Mouse (Mus musculus): ENCODE measurements around the gene AU022252.

The AU022252 gene

DNA sequence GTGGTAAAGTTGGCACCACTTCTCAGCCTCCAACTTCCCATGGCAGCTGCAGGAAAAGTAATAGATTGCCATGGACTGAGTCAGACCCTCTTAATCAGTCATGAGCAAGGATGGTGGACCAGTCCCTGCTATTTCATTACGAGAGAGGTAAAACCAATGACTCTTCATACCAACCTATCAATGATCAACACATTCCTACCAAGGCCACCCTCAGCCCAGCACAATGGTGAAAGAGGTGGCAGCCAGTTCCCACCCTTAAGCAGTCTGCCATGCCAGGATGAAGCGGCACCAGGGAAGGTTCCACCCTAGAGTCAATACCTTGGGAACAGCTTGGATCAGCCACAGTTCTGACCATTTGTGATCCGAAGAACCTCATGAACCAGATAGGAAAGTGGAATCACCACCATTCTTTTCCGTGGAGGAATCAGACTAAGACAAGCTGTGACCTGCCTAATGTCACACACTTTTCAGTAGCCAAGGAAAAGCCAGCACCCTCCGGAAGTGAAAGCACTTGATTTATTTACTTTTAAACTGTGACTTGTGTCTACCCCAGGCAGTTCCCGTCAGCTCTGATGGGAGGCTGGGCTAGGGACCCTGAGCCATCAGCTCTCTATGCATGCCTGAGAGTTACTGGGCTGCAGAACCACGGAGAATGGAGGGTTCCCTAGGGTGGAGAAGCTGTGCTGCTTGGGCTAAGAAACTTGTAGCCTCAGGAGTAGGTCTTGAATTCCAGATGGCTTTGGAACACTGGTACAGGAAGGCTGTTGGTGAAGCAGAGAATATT lies 19.7 kb upstream of the AU022252 start:
- ChIA-PET POLR2A (interaction anchor here in 3 of 4 experiments (0.7 to 1.5 kb wide), 6 partner anchors 15 to 144 kb away, joined by 3 to 6 read pairs (median 4); partner anchors contain the start of genes AU022252 (in 1 of the 3), P3h1 (in 1 of the 3), Slc2a1 (in 1 of the 3) and Ybx1 (in 1 of the 3)), CTCF (interaction anchor here in 1 of 4 experiments (1.6 kb wide), 1 partner anchor 13 kb away, joined by 5 read pairs; no protein-coding TSS in a partner anchor)

DNA sequence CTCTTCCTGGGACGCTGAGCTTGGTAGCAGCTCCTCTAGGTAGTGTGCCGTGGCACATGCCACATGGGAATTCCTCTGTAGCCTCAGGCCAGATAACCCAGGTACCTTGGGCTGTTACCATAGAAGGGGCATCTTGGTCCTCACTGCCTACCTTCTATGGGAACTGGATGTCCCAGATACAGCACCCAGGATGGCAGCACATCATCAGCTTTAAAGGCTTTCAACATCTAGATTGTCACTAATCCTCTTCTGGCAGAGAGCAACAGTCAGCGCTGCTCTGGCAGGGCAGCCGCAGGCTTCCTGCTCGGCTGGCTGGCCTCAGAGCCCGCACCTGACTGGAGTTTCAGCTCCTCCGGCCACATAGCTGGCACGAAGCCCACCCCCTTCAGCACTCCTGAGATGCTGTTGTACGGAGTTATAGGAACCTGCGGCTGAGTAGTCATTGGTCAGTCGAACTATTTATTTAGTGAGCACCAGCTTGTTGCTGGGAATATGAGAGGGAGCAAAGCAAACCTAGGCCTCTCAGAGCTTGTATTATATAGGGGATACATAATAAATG lies 16.0 kb upstream of the AU022252 start:
- ChIA-PET CTCF (interaction anchor here (0.6 to 3.9 kb wide), 25 partner anchors 8 to 152 kb away, joined by 3 to 32 read pairs (median 5); partner anchors contain the start of genes AU022252 (in 1 of the 4) and P3h1 (in 1 of the 4)), POLR2A (interaction anchor here (0.6 to 8.6 kb wide), 32 partner anchors 8 to 822 kb away, joined by 3 to 83 read pairs (median 4); partner anchors contain the start of genes AU022252 (in 3 of the 4), P3h1 (in 3 of the 4), Cldn19 (in 2 of the 4) and Ppih (in 2 of the 4))

DNA sequence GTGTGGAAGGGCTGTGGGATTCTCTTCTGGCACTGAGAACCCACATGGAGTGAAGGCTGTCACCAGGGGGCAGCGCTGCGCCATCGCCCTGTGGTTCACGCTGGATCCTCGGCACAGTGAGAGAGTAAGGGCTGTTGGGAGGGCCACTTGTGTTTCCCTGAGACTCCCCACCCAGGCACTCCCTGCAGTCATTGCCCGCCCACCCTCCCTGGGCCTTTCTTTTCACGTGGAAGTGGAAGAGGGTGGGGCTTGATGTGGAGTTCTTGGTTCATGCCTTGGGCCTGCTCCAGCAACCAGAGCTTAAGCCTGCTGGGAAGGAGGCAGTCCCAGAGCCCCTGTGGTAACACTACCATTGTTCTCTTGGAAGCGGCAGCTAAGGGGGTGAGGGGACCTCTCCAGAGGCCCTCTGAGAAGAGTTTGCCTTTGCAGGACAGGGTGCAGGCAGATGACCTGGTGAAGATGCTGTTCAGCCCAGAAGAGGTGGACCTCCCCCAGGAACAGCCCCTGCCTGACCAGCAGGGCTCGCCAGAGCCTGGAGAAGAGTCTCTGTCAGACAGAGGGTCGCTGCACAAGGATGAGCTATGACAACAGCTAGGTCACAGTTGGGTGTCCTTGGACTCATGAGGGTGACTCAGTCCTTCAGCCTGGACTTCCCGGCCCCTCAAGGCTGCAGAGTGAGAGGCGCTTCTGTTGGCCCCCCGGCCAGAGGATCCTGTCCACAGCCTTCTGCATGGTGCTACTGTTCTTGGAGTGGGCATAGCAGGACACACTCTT lies 15.1 kb upstream of the AU022252 start:
- ChIA-PET CTCF (interaction anchor here (0.6 to 3.9 kb wide), 51 partner anchors 8 to 974 kb away, joined by 3 to 32 read pairs (median 4); partner anchors contain the start of genes AU022252 (in 3 of the 4), P3h1 (in 3 of the 4) and Svbp (in 1 of the 4)), POLR2A (interaction anchor here in 3 of 4 experiments (0.5 to 8.6 kb wide), 41 partner anchors 8 to 667 kb away, joined by 3 to 83 read pairs (median 5); partner anchors contain the start of genes AU022252 (in 3 of the 3), P3h1 (in 3 of the 3), Ybx1 (in 3 of the 3) and Cldn19 (in 2 of the 3))

DNA sequence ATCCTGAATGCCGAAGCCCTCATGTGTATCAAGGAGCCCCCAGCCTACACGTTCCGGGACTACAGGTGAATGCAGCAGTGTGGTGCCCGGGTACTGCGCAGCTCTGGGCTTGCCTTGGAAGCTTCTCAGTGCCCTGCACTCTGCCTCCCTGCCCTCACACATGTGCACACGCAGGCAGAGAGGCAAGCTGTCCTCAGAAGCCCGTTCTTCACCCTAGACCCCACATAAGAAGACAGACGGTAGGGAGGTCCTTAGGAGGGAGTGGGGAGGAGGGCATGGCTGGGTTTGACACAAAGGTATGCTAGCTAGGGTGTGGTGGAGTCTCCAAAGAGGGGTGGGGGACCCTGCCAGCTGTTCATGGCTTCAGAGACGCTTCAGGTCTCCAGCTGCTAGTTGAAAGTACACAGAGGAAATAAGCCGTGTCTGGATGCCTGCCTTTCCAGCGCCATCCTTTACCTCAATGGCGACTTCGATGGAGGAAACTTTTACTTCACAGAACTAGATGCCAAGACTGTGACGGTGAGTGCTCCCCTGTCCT lies 14.2 kb upstream of the AU022252 start:
- POLR2A ChIA-PET = interaction anchor here in 3 of 4 experiments (0.5 to 8.6 kb wide), 21 partner anchors 8 to 668 kb away, joined by 3 to 83 read pairs (median 12); partner anchors contain the start of genes Cldn19 (in 2 of the 3), AU022252 (in 1 of the 3), P3h1 (in 1 of the 3) and Ybx1 (in 1 of the 3)
- CTCF ChIA-PET = interaction anchor here in 3 of 4 experiments (0.6 to 3.9 kb wide), 16 partner anchors 8 to 184 kb away, joined by 3 to 32 read pairs (median 4); partner anchors contain the start of genes AU022252 (in 1 of the 3) and P3h1 (in 1 of the 3)

- ChIA-PET POLR2A (interaction anchor here in 3 of 4 experiments (0.7 to 8.6 kb wide), 16 partner anchors 8 to 102 kb away, joined by 3 to 83 read pairs (median 4); partner anchors contain the start of genes Cldn19 (in 2 of the 3), AU022252 (in 1 of the 3), P3h1 (in 1 of the 3) and Ybx1 (in 1 of the 3)), CTCF (interaction anchor here in 2 of 4 experiments (1.1 to 3.9 kb wide), 4 partner anchors 7 to 185 kb away, joined by 3 to 32 read pairs (median 11); no protein-coding TSS in a partner anchor)
Measured at GRCm38 (mm10) chr4:119245961-119246360, 13.4 kb upstream of the AU022252 start.

GRCm38 (mm10) chr4:119245556-119245955 lies 13.0 kb upstream of the AU022252 start:
- ChIA-PET POLR2A (interaction anchor here in 3 of 4 experiments (0.7 to 8.6 kb wide), 14 partner anchors 10 to 103 kb away, joined by 3 to 83 read pairs (median 4); partner anchors contain the start of genes Cldn19 (in 2 of the 3), AU022252 (in 1 of the 3) and P3h1 (in 1 of the 3)), CTCF (interaction anchor here in 2 of 4 experiments (1.0 to 1.1 kb wide), 2 partner anchors 8 to 75 kb away, joined by 3 read pairs; no protein-coding TSS in a partner anchor)

GRCm38 (mm10) chr4:119244468-119245240 lies 12.1 kb upstream of the AU022252 start:
- CTCF ChIA-PET = interaction anchor here in 2 of 4 experiments (0.5 to 1.0 kb wide), 3 partner anchors 9 to 89 kb away, joined by 3 to 12 read pairs (median 3); no protein-coding TSS in a partner anchor
- POLR2A ChIA-PET = interaction anchor here (0.7 to 8.6 kb wide), 17 partner anchors 11 to 1030 kb away, joined by 3 to 83 read pairs (median 4); partner anchors contain the start of genes AU022252 (in 2 of the 4), Cldn19 (in 2 of the 4), P3h1 (in 2 of the 4) and Tmem269 (in 1 of the 4)

- ChIA-PET POLR2A (interaction anchor here in 2 of 4 experiments (1.2 to 8.6 kb wide), 3 partner anchors 10 to 35 kb away, joined by 4 to 83 read pairs (median 69); partner anchors contain the start of genes AU022252 (in 1 of the 2) and P3h1 (in 1 of the 2)), CTCF (no interaction called here)
Measured at GRCm38 (mm10) chr4:119242571-119242970, 10.1 kb upstream of the AU022252 start.

- POLR2A ChIA-PET = interaction anchor here in 2 of 4 experiments (1.1 to 6.5 kb wide), 6 partner anchors 9 to 53 kb away, joined by 3 to 69 read pairs (median 3); partner anchors contain the start of genes Ybx1 (in 2 of the 2), AU022252 (in 1 of the 2) and P3h1 (in 1 of the 2)
- CTCF ChIA-PET = interaction anchor here in 2 of 4 experiments (0.6 to 1.5 kb wide), 6 partner anchors 9 to 37 kb away, joined by 3 to 4 read pairs (median 3); partner anchors contain the start of genes AU022252 (in 1 of the 2) and P3h1 (in 1 of the 2)
Measured at GRCm38 (mm10) chr4:119241664-119242063, 9.2 kb upstream of the AU022252 start.

DNA sequence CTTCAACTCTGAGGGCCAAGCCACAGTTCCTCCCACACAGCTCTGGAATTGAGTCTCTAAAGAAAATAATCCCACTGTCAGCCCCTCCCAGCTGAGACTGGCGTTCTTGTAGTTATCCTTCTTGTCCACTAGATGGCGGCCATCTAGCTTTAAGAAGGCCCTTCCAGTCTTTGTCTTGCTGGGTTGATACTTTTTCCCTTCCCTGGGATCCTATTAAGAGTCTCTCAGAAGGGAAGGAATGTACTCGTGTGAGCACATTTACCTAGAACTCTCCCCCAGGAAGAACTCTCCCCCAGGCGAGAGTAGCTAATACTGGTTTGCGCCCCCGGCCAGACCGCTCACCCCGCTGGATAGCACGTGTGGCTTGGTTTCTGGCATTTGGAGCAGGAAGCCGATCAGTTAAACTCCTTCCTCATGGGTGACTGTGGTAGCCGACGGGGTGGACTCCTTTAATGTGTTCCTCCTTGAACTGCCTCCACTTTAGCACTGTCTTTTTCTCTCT lies 6.7 kb upstream of the AU022252 start:
- POLR2A ChIA-PET = interaction anchor here (0.5 to 6.5 kb wide), 42 partner anchors 8 to 341 kb away, joined by 3 to 69 read pairs (median 4); partner anchors contain the start of genes Ybx1 (in 3 of the 4), Ppih (in 2 of the 4) and Tmem269 (in 2 of the 4)
- CTCF ChIA-PET = interaction anchor here (0.6 to 3.3 kb wide), 62 partner anchors 8 to 627 kb away, joined by 3 to 32 read pairs (median 3); partner anchors contain the start of genes Cldn19 (in 2 of the 4), Ppih (in 1 of the 4), Slc2a1 (in 1 of the 4) and Tmem269 (in 1 of the 4)

- ChIA-PET POLR2A (interaction anchor here (0.6 to 6.5 kb wide), 45 partner anchors 9 to 431 kb away, joined by 3 to 69 read pairs (median 4); partner anchors contain the start of genes Ybx1 (in 3 of the 4), Ppih (in 2 of the 4), Tmem269 (in 2 of the 4) and Cldn19 (in 1 of the 4)), CTCF (interaction anchor here (0.6 to 3.3 kb wide), 63 partner anchors 9 to 626 kb away, joined by 3 to 32 read pairs (median 3); partner anchors contain the start of genes Cldn19 (in 2 of the 4), Ppih (in 1 of the 4) and Tmem269 (in 1 of the 4))
Measured at GRCm38 (mm10) chr4:119238661-119239060, 6.1 kb upstream of the AU022252 start.

- CTCF ChIA-PET = interaction anchor here in 2 of 4 experiments (0.5 to 1.8 kb wide), 4 partner anchors 13 to 439 kb away, joined by 3 to 5 read pairs (median 3); no protein-coding TSS in a partner anchor
- POLR2A ChIA-PET = interaction anchor here in 3 of 4 experiments (0.8 to 5.4 kb wide), 17 partner anchors 10 to 163 kb away, joined by 3 to 64 read pairs (median 6); partner anchors contain the start of genes Cldn19 (in 2 of the 3), Slc2a1 (in 1 of the 3), Tmem269 (in 1 of the 3) and Ybx1 (in 1 of the 3)
Measured at GRCm38 (mm10) chr4:119234348-119234747, 1.8 kb upstream of the AU022252 start.

DNA sequence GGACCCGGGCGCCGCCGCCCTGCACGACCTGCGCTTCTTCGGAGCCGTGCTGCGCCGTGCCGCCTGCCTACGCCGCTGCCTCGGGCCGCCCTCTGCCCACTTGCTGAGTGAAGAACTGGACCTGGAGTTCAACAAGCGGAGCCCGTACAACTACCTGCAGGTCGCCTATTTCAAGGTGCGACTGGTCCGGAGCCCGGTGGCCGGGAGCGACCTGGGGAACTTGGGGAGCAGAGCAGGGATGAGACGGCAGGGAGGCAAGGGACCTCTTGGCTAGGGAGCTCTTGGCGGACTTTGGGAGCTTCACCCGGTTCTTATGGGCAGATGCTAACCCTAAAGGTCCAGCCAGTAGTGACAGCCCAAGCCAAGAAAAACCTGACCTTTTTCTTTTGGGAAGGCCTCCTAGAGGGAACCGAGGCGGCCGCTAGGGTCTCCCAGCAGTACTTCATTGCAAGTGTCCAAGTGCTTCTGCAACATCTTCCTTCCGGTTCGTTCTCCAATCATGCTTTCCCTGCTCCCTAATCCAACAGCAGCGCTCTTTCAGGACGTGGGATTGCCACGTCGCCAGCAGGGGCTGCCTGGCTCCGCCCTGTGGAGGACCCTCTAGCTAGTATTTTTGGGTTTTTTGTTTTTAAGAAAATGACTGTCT lies 867 bp upstream of the AU022252 start:
- ChIA-PET POLR2A (interaction anchor here in 3 of 4 experiments (0.6 to 5.4 kb wide), 62 partner anchors 9 to 1397 kb away, joined by 3 to 64 read pairs (median 5); partner anchors contain the start of genes Slc2a1 (in 3 of the 3), Cldn19 (in 2 of the 3), Ppih (in 2 of the 3) and Tmem269 (in 2 of the 3)), CTCF (interaction anchor here (0.5 to 1.8 kb wide), 13 partner anchors 9 to 439 kb away, joined by 3 to 14 read pairs (median 3); partner anchors contain the start of genes Slc2a1 (in 1 of the 4) and Ybx1 (in 1 of the 4))

- POLR2A ChIA-PET = interaction anchor here in 2 of 4 experiments (1.4 to 3.6 kb wide), 4 partner anchors 12 to 54 kb away, joined by 3 to 17 read pairs (median 5); no protein-coding TSS in a partner anchor
- CTCF ChIA-PET = interaction anchor here in 2 of 4 experiments (0.7 to 2.4 kb wide), 3 partner anchors 12 to 86 kb away, joined by 3 to 13 read pairs (median 3); no protein-coding TSS in a partner anchor
Measured at GRCm38 (mm10) chr4:119226751-119227150, 5.8 kb downstream of the AU022252 start.
